In the genomic region with DNA sequence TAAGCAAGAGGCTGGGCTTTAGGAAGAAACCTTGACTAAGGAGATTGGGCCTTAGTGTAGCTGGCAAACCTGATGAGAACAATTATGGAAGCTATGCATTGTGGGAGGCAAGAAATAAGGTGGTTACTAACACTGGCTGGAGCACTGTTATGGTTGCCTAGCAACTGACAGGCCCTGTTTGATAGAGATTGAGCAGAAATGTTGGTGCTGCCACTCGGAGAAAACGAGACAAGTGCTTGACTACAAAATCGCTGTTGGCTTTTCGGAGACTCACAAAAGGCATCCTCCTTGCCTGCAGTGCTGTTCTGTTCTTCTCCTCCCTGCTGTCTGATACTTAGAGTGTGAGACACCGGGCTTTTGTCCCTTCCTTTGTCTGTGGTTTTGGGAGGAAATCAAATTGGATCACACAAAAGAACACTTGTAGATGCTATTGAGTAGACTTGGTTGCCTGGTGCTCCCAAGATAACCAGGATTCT, we compare ENCODE assay signal across 9 mouse cellular contexts. TPM values are rescaled to one million over a fixed set of nuclear protein-coding genes. Genes with fewer than 3 reads are reported as not detected.
DNase-seq lines count a peak whose midpoint lies in the region; ATAC-seq and TF ChIP-seq lines count a peak whose summit lies in the region.
"Had no signal": no experiment of that assay in that cellular context is flagged by ENCODE, and none has a peak within 500 bp of the region (broad histone marks: within the 10 kb centered on the region; RNA-seq: fewer than 3 reads in every experiment).

No protein-coding gene starts in this region.

- TF ChIP-seq POLR2A in lung, adult 2 months (IDR thresholded peaks at IDR 0.05; ENCODE audit: borderline replicate concordance, extremely low read depth, low read depth, low read length), result no peak

- peak overlapping the region; percentile 42 for H3K27ac ChIP-seq in forebrain, embryonic 11.5 days (ENCODE audit: low read depth, low read length)

- no peak for TF ChIP-seq CTCF in lung, adult 2 months (IDR thresholded peaks at IDR 0.05; ENCODE audit: insufficient read depth, low read length)

- 23% methylated on average over 5 of the region's 5 CpGs for WGBS in forebrain, embryonic 11.5 days
- WGBS in lung, adult 2 months, result 75% methylated on average over 5 of the region's 5 CpGs

- H3K4me1 ChIP-seq in forebrain, embryonic 11.5 days (replicated peaks; ENCODE audit: control insufficient read depth, insufficient read depth, low read length), result peaks cover 8% of the 10 kb centered on the region; the same call in 1 of the 2 replicates
- no peaks in the 10 kb centered on the region for H3K4me1 ChIP-seq in lung, adult 2 months (ENCODE audit: control insufficient read depth, insufficient read depth, low read length)

- no peaks in the 10 kb centered on the region for H3K27me3 ChIP-seq in forebrain, embryonic 11.5 days (ENCODE audit: control insufficient read depth, insufficient read depth, low read length)

- no peak overlapping the region for H3K4me3 ChIP-seq in forebrain, embryonic 11.5 days (ENCODE audit: low read depth, low read length)
- no peak overlapping the region for H3K4me3 ChIP-seq in lung, adult 2 months (replicated peaks; ENCODE audit: extremely low read depth, low read depth, low read length)

- H3K4me2 ChIP-seq in forebrain, embryonic 11.5 days (ENCODE audit: low read depth, low read length, severe bottlenecking), result no peak overlapping the region
- H3K4me2 ChIP-seq: lung, embryonic 14.5 days had no signal

- intact Hi-C loops in left cerebral cortex, postnatal 14 days (cut with DNase I), result no loop called here

- DNase-seq in right cerebral cortex, adult 2 months (ENCODE audit: low spot score in 2 of 2), result peak; percentile 33 to 40
- DNase-seq in right cerebral cortex, postnatal 4 days, result no peak
- DNase-seq in forebrain, embryonic 11.5 days (ENCODE audit: low spot score), result no peak
- DNase-seq in left cerebral cortex, postnatal 14 days (ENCODE audit: low spot score in 2 of 2), result peak; percentile 37 to 45
- no peak for DNase-seq in lung, adult 2 months
- no peak for DNase-seq in adrenal gland, adult 2 months
- no peak for DNase-seq in lung, postnatal 25 days (ENCODE audit: low spot score)
- DNase-seq: lung, embryonic 14.5 days; thymus, adult 18-20 months had no signal

- H3K9me3 ChIP-seq in forebrain, embryonic 11.5 days (ENCODE audit: control insufficient read depth, low read length), result no peaks in the 10 kb centered on the region

- peak; percentile 68 for ATAC-seq in forebrain, embryonic 11.5 days (replicated peaks; ENCODE audit: low FRiP score)

- H3K36me3 ChIP-seq in forebrain, embryonic 11.5 days (ENCODE audit: control insufficient read depth, insufficient read depth, low read length), result no peaks in the 10 kb centered on the region; the same call in 1 of the 2 replicates

- H3K9ac ChIP-seq in forebrain, embryonic 11.5 days (ENCODE audit: low read length), result no peak overlapping the region
- H3K9ac ChIP-seq: lung, embryonic 14.5 days had no signal

RNA-seq across cellular contexts. Expression of a gene that starts 38.9 kb away (rescaled TPM):
- 95.1 and 96.5 TPM in 2 replicates for polyA plus RNA-seq in forebrain, embryonic 11.5 days (2014; fragmentation: Nextera tagmentation; extraction: Ambion mirVana)
- total RNA-seq in left cerebral cortex, postnatal 14 days (2021), result 10 to 100 TPM; 26.5 to 30.0 TPM
- 10.2 and 12.9 TPM in 2 replicates for polyA plus RNA-seq in lung, adult 2 months (2012; rRNA removed)
- 10 to 100 TPM; 13.1 to 16.7 TPM for total RNA-seq in adrenal gland, adult 2 months (2021)
- polyA plus RNA-seq in adrenal gland, adult 2 months (2012; rRNA removed), result 4.8 and 5.1 TPM in 2 replicates

RNA-seq across cellular contexts. Expression of a gene that starts 38.9 kb away (rescaled TPM):
- 25.9 and 26.6 TPM in 2 replicates for polyA plus RNA-seq in forebrain, embryonic 11.5 days (2014; fragmentation: Nextera tagmentation; extraction: Ambion mirVana)
- total RNA-seq in left cerebral cortex, postnatal 14 days (2021), result under 1 TPM; 0.29 to 0.61 TPM
- polyA plus RNA-seq in lung, adult 2 months (2012; rRNA removed), result 0.34 and 0.48 TPM in 2 replicates
- 1 to 10 TPM in 1 of 2 experiments, under 1 TPM in 1; 0.86 to 1.3 TPM for total RNA-seq in adrenal gland, adult 2 months (2021)
- polyA plus RNA-seq in adrenal gland, adult 2 months (2012; rRNA removed), result 0.06 and 0.17 TPM in 2 replicates

RNA-seq across cellular contexts. Expression of a gene that starts 41.1 kb away (rescaled TPM):
- polyA plus RNA-seq in forebrain, embryonic 11.5 days (2014; fragmentation: Nextera tagmentation; extraction: Ambion mirVana), result 0.33 and 0.79 TPM in 2 replicates
- total RNA-seq in left cerebral cortex, postnatal 14 days (2021), result 1 to 10 TPM; 4.8 to 6.4 TPM
- polyA plus RNA-seq in lung, adult 2 months (2012; rRNA removed), result 2.5 and 3.0 TPM in 2 replicates
- under 1 TPM; 0.69 to 0.93 TPM for total RNA-seq in adrenal gland, adult 2 months (2021)
- 0.42 and 0.47 TPM in 2 replicates for polyA plus RNA-seq in adrenal gland, adult 2 months (2012; rRNA removed)

Comparison
In these comparisons a context has a peak if more than half of its experiments do, and no peak if none do; other contexts are left out.
1. DNase-seq: peak in right cerebral cortex, adult 2 months (2 of 2) and left cerebral cortex, postnatal 14 days (2 of 2); none in right cerebral cortex, postnatal 4 days (single experiment), forebrain, embryonic 11.5 days (single experiment), lung, adult 2 months (single experiment), adrenal gland, adult 2 months (single experiment) and lung, postnatal 25 days (single experiment).
2. RNA of a gene that starts 38.9 kb away (polyA plus RNA-seq): 25.9 to 26.6 TPM in forebrain, embryonic 11.5 days; 0.34 to 0.48 TPM in lung, adult 2 months and 0.06 to 0.17 TPM in adrenal gland, adult 2 months; every median in the first group is over 10 times any median in the second.